Mouse (Mus musculus): Measurements from ENCODE around the gene Tor1aip2. TPM values are rescaled to one million over a fixed set of nuclear protein-coding genes. Genes with fewer than 3 reads are reported as not detected.

The Tor1aip2 gene
- polyA plus RNA-seq, 1 experiment from 2014 or later: 77.3 TPM

GRCm38 (mm10) chr1:156116770-156117169, 81.6 kb downstream of the Tor1aip2 start:
- H3K4me3 ChIP-seq: no peak overlapping the region

More at GRCm38 (mm10) chr1:156116770-156117169, 81.6 kb downstream of the Tor1aip2 start:
- no peak overlapping the region for H3K9ac ChIP-seq
- peaks cover 9% of the 10 kb centered on the region; the same call in 1 of the 2 replicates for H3K27me3 ChIP-seq
- no peaks in the 10 kb centered on the region for H3K36me3 ChIP-seq
- ATAC-seq (ENCODE audit: low read depth): no peak
- H3K27ac ChIP-seq (replicated peaks): no peak overlapping the region
- 72% methylated on average over 3 of the region's 3 CpGs for WGBS
- no peaks in the 10 kb centered on the region for H3K9me3 ChIP-seq
- H3K4me1 ChIP-seq (replicated peaks): peaks cover 5% of the 10 kb centered on the region; the same call in 1 of the 2 replicates
- H3K4me2 ChIP-seq: no peak overlapping the region

Other genes starting within 250 kb of the Tor1aip2 start
- gene Qsox1, start 222.5 kb upstream of the Tor1aip2 start, polyA plus RNA-seq (2015; fragmentation: Nextera tagmentation; extraction: Ambion mirVana): 16.7 and 19.4 TPM in 2 replicates
- 10.9 and 11.1 TPM in 2 replicates for gene Cep350, start 62.1 kb upstream of the Tor1aip2 start, polyA plus RNA-seq (2015; fragmentation: Nextera tagmentation; extraction: Ambion mirVana)
- 24.2 and 26.5 TPM in 2 replicates for gene Tor1aip1, start 1.1 kb downstream of the Tor1aip2 start, polyA plus RNA-seq (2015; fragmentation: Nextera tagmentation; extraction: Ambion mirVana)
- 6.2 and 7.2 TPM in 2 replicates for gene Fam163a, start 169.6 kb downstream of the Tor1aip2 start, polyA plus RNA-seq (2015; fragmentation: Nextera tagmentation; extraction: Ambion mirVana)